Mouse (Mus musculus) cerebral cortex, adult 2 months (tissue): ENCODE data around the gene Sash3.

ENCODE experiments used
- WGBS: fragments of 180-500 bp; shearing (Covaris S2); methylation state at CpG from one replicate; pipeline ENCODE4 v1.1.7; 2018; 5-methylcytosine and 5-hydroxymethylcytosine counted together

Sash3 gene

DNA sequence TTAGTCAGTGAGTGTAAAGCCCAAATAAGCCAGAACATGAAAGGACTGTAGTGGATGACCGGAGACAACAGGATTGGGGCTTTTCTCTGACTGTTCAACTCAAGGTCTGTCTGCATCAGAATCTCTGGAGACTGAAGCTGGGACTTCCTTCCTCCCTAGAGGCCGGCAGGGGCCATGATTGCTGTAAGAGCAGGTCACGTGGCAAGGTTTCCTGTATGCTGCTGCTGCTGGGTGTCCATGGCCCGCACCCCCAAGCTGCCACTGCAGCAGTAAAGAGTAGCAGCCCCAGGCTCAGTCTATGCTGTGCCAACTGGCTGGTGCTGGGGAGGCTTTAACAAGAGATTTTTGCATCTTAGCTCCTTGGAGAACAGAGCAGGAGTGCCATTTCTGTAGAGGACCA lies at the start of gene Sash3:
Gene Sash3, plus strand, starts transcription at position 175 of the 400 bp plus-strand sequence.
- 69% methylated on average over 4 of the region's 4 CpGs for WGBS

DNA sequence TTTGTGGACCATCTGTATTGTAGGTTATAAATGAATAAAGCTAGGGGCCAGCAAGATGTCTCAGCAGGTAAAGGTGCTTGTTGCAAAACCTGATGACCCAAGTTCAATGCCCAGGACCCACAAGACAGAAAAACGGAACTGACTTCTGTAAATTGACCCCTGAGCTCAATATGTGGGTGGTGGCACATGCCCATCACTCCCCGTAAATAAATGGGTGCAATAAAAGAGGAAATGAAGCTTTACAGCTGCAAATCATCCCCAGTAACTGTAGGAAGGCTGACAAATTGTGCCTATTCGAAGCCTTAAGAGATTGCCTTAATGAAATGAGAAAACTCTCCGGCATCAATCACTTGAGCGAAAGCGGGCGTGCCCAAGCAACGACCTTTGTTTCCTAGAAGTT lies 49.7 kb upstream of the Sash3 start:
- 84% methylated on average over 8 of the region's 8 CpGs for WGBS

DNA sequence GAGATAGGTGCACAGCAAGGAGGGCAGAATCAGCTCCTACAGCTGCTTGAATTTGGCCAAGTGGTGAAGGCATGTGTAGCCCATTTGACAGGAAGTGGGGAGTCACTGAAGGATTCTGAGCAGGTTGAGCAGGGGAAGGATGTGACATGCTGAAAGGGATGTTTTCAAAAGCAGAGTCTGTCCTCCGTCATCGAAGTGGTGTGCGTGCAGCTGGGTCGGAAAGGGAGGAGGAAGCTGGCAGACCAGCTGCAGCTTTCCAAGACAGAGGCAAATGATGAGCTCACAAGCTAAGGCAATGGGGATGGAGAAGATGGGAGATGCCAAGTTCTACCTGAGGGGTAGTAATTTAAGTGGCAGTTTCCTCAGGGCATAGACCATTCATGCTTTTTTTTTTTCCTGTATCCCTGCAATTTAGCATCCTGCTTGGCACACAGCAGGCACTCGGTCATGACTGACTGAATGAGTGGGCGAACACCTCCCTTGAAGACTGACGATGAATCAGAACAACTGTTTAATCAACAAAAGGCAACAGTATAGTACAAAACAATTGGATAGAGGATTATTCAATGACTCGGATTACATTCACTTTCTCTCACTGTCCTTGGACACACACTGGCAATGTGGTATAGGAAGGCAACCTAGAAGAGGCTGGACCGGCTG lies 47.6 kb upstream of the Sash3 start:
- WGBS = 43% methylated on average over 9 of the region's 9 CpGs

DNA sequence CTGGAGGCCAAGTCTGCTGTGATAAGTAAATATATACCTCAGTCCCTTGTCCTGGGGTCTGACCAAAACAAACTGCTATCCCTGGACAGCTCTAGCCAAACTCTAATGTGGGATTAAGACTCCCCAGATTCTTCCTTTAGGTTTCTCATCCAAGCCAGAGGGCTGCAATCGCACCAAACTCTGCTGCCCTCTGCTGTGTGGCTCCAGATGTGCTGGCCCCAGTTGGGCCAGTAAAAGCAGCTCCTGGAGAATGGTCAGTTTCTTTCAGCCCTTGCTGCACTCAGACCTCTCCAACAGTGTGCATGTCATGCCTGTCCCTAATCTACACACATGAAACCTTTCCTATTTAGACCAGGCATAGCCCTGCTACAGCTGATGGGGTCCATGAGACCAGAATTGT lies 46.4 kb upstream of the Sash3 start:
- WGBS = 44% methylated on average over 1 of the region's 1 CpGs

DNA sequence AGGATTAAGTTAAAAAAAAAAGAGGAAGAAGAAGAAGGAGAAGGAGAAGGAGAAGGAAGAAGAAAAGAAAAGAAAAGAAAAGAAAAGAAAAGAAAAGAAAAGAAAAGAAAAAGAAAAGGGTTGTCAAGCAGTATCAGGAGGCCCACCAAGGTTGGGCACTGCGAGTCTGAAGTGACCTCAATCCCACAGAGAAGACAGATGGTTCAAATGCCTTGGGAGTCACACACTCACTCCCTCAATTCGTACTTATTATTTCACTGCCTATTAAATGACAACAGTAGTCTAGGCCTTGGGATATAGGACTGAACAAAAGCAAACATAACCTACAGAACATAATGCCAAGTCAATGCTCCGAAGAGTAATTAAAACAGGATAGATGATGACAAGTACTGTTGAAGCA lies 43.0 kb upstream of the Sash3 start:
- 92% methylated on average over 3 of the region's 3 CpGs for WGBS

DNA sequence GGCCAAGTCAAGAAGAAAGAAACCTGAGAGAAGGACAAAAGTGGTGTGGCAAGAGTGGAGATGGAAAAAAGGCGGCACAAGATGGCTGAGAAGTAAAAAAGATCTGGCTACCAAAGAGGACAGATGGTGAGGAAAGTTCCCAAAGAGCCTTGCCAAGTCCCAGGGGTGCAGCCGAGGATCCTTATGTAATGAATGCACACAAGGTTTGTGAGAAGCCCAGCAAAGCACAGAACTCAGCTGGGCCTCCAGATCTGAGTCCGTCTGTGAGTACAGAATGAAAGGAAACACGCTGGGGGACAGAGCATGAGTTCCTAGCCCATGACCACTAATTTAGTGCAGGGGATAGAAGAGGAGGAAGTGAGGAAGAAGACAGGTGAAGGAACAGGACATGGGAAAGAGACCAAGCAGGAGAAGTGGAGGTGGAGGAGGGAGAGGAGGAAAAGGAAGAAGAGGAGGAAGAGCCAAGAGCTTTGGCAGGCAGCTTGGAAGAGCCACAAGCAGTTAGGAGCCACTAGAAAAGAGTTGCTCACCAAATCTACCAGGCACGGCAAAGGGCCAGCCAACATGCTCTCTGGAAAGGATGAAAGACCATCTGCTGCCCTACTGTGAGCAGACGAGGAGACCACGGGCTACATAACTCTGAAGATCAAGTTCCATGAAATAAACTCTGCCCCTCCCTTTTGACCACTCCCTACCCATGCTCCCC lies 41.3 kb upstream of the Sash3 start:
- 56% methylated on average over 7 of the region's 7 CpGs for WGBS

DNA sequence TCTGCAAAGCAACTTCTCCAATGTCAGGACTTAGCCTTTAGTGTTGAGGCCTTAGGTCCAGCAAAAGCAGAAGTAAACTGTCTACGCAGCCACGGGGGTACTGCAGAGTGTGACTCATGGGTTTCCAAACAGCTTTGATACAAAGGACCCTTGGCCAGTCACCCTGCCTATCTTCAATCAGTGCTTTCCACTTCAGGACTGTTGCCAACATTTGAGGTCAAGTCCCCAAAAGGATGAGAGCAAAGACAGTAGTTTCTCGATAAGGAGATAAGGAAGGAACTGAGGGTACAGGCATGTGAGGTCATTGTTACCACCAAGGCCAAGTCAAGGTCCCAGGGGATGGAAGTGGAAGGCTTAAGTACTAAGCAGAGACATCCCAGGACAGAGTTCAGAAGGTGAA lies 40.0 kb upstream of the Sash3 start:
- 79% methylated on average over 3 of the region's 3 CpGs for WGBS

DNA sequence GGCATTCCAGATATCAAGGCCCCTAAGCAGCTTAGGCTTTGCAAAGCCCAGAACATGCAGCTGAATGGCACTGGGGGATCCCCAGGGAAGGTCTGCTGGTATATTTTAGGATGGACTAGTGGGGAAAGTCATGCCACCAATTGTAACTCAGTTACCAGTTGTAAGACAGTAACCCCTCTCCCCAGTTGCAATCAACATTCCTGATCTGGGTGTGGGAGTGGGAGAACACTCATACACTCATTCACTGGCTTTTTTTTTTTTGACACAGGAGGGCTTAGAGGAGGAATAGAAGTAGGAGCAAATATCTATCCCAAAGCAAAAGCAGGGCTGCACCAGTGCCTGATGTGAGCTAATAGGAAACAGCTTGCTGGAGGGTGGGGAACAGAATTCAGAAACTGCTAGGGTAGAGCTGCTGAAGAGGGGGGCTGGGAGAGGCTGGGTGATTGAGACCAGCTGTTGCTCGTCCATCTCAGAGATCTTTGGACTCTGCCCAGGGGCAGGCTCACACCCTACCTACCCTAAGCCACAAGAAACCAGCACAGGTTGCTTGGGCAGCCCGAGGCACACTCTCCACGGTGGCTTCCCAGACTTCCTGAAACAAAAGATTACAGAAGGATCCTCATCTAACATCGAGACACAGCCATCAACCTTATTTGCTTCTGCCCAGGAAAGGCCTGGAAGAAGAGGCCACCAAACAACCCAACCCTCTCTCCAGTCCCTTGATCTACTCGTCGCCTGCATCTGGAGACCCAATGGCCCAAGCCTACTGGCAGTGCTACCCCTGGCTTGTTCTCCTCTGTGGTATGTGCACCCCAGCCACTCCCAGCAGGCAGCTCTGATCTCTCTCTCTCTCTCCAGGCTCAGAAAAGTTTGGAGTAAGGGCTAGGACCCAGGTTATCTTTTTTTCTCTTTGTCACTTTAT lies 37.6 kb upstream of the Sash3 start, which contains the start of gene Xpnpep2:
Gene Xpnpep2, plus strand, starts transcription at position 332 of the 922 bp plus-strand sequence.
- WGBS = 67% methylated on average over 6 of the region's 6 CpGs

DNA sequence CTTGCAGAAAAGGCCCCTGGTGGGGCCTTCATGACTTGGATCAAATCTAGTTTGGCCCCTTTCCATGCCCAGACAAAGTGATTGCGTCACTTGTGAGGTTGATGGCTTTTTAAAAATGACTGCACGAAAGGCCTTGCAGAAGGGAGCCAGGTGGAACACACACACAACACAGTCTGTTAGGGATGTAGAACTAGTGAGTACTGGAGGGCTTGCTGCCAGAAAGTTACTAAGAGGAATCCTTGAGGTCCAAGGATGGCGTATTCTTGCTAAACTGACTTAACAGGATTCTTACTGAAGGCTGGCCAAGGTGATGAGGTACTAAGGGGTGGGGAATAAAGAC lies 37.0 kb upstream of the Sash3 start:
- 77% methylated on average over 3 of the region's 3 CpGs for WGBS

DNA sequence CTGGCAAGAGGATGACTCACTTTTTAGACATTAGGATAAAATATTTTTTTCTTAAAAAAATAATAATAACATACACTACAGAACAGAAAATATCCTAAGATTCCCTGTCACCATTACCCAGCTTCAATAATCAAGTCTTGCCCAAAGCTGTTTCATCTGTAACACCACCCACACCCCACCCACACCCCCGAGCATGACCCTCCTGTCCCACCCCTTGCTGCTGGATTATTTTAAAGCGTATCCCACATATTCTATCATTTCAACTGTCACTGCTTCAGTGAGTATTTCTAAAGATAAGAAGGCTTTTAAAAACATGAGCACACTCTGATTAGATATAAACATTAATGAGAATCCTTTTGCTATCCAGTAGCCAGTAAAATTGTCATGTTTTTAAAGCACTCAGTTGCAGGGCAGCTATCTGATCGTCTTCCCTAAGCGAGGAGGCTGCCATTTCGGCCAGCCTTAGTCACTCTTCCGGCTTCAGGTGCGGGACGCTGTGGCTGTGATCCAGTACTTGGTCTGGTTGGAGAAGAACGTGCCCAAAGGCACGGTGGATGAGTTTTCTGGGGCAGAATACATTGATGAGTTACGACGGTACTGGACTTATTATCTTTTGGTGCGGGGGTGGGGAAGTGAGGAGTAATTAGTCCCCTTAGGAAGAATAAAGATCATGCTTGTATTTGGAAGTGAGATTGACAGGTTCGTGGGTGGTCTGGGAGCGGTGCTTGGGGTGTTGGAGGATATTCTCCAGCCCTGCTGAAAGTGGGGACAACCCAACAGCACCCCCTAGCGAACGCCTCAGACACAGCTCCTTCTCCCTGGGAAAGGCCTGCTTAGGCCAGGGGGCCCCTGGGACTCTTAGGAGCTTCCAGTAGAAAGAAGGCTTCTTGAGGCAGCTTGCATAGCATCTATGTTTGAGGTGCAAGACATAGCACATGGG lies 21.8 kb upstream of the Sash3 start:
- 21% methylated on average over 17 of the region's 17 CpGs for WGBS

DNA sequence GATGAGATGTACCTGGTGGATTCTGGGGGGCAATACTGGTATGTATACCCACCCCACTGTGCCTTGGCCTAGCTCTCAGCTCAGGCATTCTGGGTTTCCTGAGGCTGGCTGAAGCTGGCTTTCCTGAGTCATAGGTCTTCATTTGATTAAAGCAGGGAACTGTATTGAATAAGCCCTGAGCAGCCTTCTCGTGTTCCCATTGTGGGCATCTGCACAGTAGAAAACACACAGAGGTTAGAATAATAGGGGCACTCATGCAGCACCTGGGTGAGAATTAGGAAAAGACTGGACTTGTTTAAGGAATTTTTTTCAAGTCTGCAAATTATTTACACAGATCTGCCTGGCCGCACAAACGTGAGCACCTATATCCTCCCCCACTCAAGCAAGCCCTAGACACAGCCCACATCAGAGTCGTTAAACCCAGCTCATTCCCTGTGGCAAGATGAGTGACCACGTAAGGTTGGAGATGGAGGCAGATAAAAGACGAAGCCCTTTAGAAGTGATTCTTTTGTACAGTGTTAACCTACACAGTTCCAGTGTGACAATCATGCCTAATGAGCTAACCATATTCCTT lies 19.2 kb upstream of the Sash3 start:
- 83% methylated on average over 6 of the region's 6 CpGs for WGBS

DNA sequence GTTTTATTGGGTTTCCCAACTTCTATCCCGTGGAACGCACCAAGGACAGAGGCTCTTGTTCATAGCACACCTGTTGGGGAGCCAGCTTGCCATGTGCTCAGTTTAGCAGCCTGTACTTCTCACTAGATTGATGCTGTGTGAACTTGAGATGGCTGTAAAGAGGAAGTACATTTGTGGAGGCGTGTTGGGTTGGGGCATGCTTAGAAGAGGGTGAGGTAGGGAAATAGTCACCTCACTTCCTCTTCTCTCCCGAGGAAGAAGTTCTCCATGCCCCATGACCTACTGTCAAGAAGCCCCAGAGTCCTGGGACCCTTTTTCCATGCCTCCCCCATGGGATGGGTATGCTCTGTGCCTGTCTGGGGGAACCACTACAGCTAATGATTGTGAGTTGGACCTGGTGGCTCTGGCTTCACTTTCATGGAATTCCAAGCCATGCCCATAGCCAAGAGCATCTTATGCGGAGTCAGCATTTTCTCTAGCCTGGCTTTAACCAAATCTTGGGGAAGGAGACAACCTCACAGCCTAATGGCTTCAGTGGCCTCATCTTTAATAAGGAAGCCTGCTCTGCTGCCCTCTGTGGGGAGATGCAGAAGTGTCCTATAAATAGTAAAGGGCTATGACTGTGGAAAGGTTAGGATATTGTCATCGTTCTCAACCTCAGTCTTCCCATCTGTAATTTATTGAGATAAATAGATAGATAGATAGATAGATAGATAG lies 18.6 kb upstream of the Sash3 start:
- 79% methylated on average over 6 of the region's 6 CpGs for WGBS

DNA sequence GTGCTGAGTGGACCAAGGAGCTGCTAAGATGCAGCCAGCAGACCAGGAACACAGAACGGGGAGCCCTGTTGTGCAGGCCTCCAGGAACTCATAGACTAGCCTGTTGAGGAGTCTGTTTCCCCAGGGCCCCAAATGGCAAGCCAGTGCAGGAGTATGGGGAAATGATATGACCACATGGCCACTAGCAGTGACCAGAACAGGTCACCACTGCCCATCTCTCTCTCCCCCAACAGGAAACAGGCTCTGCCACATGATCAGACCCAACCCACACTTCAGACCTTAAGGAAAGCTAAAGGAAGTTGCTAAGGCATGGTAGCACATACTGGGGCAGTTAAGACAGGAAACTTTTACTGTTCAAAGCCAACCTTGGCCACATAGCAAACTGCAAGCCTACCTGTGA lies 17.1 kb upstream of the Sash3 start:
- WGBS = 90% methylated on average over 1 of the region's 1 CpGs

DNA sequence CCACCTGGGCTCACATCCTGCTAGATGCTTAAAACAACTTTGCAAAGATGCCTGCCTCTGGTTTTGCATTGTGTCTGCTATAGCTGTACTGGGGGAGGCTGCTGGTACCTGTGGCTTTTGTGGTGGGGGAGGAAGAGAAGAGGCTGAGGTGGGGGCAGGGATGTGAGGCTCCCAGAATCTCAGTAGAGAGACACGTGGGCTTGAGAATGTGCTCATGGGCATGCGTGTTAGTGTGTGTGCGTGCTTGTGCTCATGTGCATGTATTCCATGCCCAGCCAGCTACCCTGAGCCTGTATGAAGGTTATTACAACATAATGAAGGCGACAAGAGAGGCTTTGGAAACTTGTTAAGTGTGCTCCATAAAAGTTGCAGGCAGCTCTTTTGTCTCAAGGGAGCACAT lies 9.3 kb upstream of the Sash3 start:
- 96% methylated on average over 4 of the region's 4 CpGs for WGBS

DNA sequence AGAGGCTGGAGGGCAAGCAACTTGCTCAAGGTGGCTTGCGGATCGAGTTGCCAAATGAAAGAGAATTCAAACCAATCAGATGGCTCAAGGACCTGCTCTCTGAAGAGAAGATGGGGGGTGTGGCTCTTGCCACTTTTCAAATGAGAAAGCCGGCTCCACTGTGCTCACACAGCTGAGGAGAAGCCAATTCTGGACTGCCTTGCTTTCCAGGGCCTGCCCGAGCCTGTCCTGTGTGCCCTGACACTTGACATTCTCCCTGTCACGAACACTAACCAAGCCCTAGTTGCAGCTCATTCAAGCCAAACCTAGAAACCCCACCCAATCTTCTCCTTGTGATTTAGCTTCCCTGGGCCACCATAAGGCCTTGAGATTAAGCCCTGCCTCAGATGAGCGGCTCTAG lies 8.2 kb upstream of the Sash3 start:
- WGBS = 86% methylated on average over 6 of the region's 6 CpGs

DNA sequence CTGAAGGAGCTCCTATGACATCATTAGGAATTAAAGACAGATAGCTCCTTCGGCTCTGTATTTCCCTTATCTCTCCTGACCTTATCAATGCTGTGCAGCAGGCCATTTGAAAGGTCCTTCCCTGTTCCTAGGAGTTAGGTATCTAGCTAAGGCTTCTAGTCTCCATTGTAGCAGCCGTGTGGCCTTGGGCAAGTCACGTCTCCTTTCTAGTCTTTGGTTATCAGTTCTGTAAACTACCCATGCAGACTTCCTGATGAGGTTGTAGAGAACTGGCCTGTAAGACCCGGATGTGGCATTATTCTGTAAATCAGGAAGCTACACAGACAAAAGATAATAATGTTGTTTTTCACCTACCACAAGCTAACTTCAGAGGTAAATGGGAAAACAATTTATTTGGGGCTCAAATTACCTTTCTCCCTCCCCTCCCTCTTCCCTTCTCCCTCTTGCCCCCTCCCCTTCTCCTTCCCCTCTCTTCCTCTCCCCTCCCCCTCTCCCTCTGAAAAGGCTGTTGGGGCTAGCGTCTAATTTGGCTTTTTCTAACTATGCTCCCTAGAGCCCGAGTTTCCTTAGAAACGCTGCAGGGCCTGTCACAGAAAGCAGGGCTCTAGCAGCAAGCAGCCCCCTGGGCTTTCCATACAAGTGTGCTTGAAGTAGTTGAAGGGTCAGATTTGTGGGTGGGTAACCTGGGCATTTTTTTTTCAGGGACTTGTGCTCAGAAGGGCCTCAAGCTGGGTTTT lies 7.5 kb upstream of the Sash3 start:
- WGBS = 58% methylated on average over 7 of the region's 7 CpGs

DNA sequence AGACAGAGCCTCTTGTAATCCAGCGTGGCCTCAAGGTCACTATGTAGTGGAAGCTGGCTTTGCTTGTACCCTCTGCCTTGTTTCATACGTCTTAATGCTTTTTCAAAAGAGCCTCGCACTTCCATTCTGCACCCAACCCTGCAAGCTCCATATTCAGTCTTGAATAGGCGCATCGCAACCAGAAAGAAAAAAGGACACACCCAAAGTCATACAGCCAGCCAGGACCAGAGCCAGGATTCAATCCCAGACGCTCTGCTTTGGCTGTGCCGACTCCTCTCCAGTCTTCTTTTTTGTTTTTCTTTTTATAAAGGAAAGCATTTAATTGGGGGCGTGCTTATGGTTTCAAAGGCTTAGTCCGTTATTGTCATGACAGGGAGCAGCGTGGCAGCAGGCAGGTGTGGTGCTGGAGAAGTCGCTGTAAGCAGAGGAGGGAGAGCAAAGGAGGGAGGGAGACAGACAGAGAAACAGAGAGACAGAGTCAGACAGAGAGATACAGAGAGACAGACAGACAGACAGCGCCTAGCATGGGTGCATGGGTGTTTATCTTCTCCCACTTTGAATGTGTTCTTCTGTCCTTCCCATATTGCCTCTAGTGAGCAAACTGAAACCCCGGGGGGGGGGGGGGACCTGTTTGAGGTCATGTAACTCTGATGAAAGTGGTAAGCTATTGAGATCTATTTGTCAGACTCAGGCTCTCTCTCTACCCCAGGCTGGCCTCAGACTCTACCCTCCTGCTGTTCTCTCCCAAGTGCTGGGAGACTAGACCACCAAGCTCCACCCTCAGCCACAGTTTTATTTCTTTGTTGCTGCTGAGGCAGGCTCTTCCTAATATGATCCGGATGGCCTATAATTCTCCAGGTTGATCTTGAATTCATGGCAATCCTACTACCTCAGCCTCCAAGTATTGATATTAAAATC lies 6.6 kb upstream of the Sash3 start:
- WGBS = 39% methylated on average over 14 of the region's 14 CpGs

DNA sequence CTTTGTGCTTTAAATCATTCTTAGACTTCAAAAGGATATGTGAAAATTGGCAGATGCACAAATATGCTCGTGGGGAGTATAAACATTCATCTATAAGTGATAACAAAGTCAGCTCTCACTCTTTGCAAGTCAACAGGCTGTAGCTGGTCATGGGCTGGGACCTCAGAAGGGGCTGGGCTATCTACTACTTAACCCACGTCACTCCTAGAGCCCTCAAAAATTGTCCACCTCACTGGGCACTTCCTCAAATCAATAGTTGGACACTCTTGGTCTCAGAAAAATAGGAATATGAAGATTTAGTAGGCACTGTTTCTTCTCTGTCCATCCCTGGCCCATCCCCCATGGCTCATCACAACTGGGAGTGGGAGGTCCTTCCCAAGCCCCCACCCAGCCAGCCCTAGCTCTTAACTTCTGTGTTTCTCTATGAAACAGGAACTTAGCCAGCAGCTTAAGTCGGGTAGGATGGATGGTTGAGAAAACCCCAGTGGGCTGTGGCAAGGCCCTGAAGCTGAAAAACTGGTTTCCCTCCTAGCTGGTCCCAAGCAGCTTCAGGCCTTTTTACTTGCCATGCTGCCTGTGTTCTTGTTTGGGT lies 5.9 kb upstream of the Sash3 start:
- WGBS = 54% methylated on average over 3 of the region's 3 CpGs
